Mouse (Mus musculus): ENCODE measurements around the gene Zfyve1. TPM values are rescaled to one million over a fixed set of nuclear protein-coding genes. Genes with fewer than 3 reads are reported as not detected.

The Zfyve1 gene
- polyA plus RNA-seq, 1 experiment from 2014 or later, result 27.3 TPM

DNA sequence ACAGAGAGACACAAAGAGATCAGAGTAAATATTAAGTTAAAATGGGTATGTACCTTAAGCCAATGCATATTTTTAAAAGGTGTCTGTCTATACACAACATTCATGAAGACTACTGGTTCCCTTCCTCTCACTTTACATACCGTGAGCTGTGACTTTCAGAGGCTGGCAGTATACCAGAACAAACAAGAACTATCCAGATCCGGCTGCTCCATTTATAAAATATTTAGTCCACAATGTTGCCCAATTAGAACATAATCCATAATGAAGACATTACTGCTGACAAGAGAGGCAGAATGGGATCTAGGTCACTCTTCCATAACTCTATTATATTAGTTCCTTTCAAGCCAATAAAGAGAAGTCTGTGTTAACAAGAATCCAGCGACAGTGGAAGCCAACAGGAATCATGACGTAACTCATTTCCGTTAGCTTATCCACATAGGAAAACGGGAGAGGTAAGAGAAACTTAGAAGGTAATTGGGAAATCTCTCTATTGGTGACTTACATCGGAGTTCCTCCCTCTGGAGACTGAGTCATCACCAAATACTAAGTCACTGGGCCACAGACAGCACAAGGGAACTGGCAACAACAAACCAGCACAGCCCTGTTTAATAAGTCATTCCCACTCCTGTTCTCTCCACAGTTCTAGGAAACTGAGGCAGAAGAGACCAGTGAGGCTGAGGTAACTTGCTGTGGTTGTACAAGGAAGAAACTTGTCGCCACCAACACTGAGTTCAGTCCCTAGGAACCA lies 5.1 kb downstream of the Zfyve1 start:
- no peaks in the 10 kb centered on the region for H3K27me3 ChIP-seq (ENCODE audit: control insufficient read depth, insufficient read depth, low read depth, low read length)
- H3K9me3 ChIP-seq (replicated peaks; ENCODE audit: control insufficient read depth, low read length, poor library complexity, severe bottlenecking), result no peaks in the 10 kb centered on the region
- no peak overlapping the region for H3K9ac ChIP-seq (ENCODE audit: low read depth, low read length)
- no peak for ATAC-seq
- no peak overlapping the region for H3K4me2 ChIP-seq (ENCODE audit: low read length)
- peaks cover 33% of the 10 kb centered on the region for H3K36me3 ChIP-seq (ENCODE audit: control insufficient read depth, insufficient read depth, low read length)
- H3K27ac ChIP-seq (ENCODE audit: low read length), result no peak overlapping the region
- H3K4me3 ChIP-seq (ENCODE audit: low read depth, low read length), result no peak overlapping the region
- H3K4me1 ChIP-seq (ENCODE audit: control insufficient read depth, insufficient read depth, low read length), result peaks cover 30% of the 10 kb centered on the region
- WGBS, result 88% methylated on average over 8 of the region's 8 CpGs

DNA sequence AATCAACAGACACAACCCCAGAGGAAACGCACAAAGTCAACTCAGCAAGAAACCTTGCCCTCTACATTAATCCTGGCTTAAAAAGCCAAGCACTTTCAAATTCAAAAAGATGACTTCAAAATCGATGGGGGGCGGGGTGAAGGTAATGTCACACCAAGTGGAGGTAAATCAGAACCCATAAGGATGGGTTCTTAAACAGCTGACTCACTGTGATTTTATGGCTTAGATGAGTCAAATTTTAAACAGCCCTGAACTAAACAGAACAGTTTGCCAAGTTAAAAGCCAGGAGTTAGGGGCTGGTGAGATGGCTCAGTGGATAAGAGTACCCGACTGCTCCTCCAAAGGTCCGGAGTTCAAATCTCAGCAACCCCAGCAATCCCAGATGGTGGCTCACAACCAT lies 10.4 kb downstream of the Zfyve1 start:
- no peak for ATAC-seq
- Histone ChIP-seq H3K27ac (ENCODE audit: low read length) (no peak overlapping the region), H3K36me3 (ENCODE audit: control insufficient read depth, insufficient read depth, low read length) (peaks cover 35% of the 10 kb centered on the region), H3K9ac (ENCODE audit: low read depth, low read length) (no peak overlapping the region), H3K27me3 (ENCODE audit: control insufficient read depth, insufficient read depth, low read depth, low read length) (no peaks in the 10 kb centered on the region), H3K4me2 (ENCODE audit: low read length) (no peak overlapping the region), H3K9me3 (replicated peaks; ENCODE audit: control insufficient read depth, low read length, poor library complexity, severe bottlenecking) (no peaks in the 10 kb centered on the region), H3K4me3 (ENCODE audit: low read depth, low read length) (no peak overlapping the region), H3K4me1 (ENCODE audit: control insufficient read depth, insufficient read depth, low read length) (no peaks in the 10 kb centered on the region)
- 97% methylated on average over 5 of the region's 5 CpGs for WGBS

DNA sequence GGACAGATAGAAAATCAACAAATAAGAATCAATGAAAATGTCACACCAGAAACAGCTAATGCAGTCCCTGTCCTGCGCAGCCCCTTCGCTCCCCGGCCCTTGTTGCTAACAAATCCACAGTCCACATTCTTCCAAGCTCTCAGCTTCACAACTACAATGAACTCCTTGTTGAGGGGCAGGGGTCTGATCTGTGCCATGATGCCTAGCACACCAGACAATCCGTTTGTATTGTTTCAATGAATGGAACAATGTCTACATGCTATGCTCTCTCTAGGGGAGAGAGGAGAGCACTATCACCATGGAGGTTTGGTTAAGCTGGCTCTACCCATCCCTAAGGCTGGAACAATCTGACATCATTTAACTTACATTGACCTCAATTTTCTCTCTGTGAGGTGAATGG lies 14.3 kb downstream of the Zfyve1 start:
- ATAC-seq, result no peak
- H3K4me2 ChIP-seq (ENCODE audit: low read length), result no peak overlapping the region
- H3K4me3 ChIP-seq (ENCODE audit: low read depth, low read length), result no peak overlapping the region
- H3K27me3 ChIP-seq (ENCODE audit: control insufficient read depth, insufficient read depth, low read depth, low read length), result no peaks in the 10 kb centered on the region
- H3K9ac ChIP-seq (ENCODE audit: low read depth, low read length), result no peak overlapping the region
- WGBS, result 78% methylated on average over 4 of the region's 4 CpGs
- no peak overlapping the region for H3K27ac ChIP-seq (ENCODE audit: low read length)
- no peaks in the 10 kb centered on the region for H3K9me3 ChIP-seq (replicated peaks; ENCODE audit: control insufficient read depth, low read length, poor library complexity, severe bottlenecking)
- no peaks in the 10 kb centered on the region for H3K4me1 ChIP-seq (ENCODE audit: control insufficient read depth, insufficient read depth, low read length)
- H3K36me3 ChIP-seq (ENCODE audit: control insufficient read depth, insufficient read depth, low read length), result peaks cover 16% of the 10 kb centered on the region

DNA sequence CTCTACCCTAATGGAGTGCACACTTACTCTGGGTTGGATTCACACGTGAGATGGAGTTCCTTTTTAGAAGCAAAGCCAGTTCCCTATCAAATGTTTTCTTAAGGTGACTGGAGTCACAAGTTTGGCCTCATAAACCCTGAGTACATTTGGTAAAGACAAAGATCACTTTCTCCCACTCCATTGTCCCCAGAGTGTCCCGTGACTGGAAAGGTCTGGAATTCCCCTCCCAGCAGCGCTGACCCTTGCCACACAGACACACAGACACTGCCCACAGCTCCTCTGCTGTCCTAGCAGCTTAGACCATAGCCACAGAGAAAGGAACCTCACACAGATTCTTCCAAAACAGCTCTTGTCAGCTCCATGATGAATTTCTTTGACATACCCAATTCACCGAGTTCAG lies 14.9 kb downstream of the Zfyve1 start:
- H3K36me3 ChIP-seq (ENCODE audit: control insufficient read depth, insufficient read depth, low read length), result peaks cover 11% of the 10 kb centered on the region
- H3K4me2 ChIP-seq (ENCODE audit: low read length), result no peak overlapping the region
- 69% methylated on average over 4 of the region's 4 CpGs for WGBS
- H3K27me3 ChIP-seq (ENCODE audit: control insufficient read depth, insufficient read depth, low read depth, low read length), result no peaks in the 10 kb centered on the region
- H3K4me1 ChIP-seq (ENCODE audit: control insufficient read depth, insufficient read depth, low read length), result no peaks in the 10 kb centered on the region
- no peaks in the 10 kb centered on the region for H3K9me3 ChIP-seq (replicated peaks; ENCODE audit: control insufficient read depth, low read length, poor library complexity, severe bottlenecking)
- H3K9ac ChIP-seq (ENCODE audit: low read depth, low read length), result no peak overlapping the region
- no peak for ATAC-seq
- H3K4me3 ChIP-seq (ENCODE audit: low read depth, low read length), result no peak overlapping the region
- no peak overlapping the region for H3K27ac ChIP-seq (ENCODE audit: low read length)

DNA sequence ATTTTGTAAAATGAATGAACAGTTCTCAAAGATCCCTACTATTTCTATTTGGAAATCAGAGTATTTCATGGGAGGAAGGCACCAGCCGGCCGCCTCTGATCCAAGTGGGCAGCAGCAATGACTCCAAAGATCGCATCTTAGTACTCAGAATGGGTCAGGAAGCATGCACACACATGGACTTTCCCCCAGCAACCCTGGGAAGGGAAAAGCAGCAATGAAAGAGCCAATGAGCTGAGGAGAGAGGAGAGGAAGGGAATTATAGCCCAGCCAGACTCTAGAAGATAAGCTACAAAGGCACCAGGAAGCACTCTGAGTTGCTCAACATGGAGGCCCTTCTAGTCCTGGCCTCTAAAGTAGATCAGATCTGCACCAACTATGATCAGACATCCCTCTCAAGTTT lies 16.7 kb downstream of the Zfyve1 start:
- no peak overlapping the region for H3K9ac ChIP-seq (ENCODE audit: low read depth, low read length)
- no peak overlapping the region for H3K4me2 ChIP-seq (ENCODE audit: low read length)
- no peaks in the 10 kb centered on the region for H3K9me3 ChIP-seq (replicated peaks; ENCODE audit: control insufficient read depth, low read length, poor library complexity, severe bottlenecking)
- no peak overlapping the region for H3K27ac ChIP-seq (ENCODE audit: low read length)
- no peaks in the 10 kb centered on the region for H3K4me1 ChIP-seq (ENCODE audit: control insufficient read depth, insufficient read depth, low read length)
- H3K4me3 ChIP-seq (ENCODE audit: low read depth, low read length), result no peak overlapping the region
- peaks cover 8% of the 10 kb centered on the region for H3K36me3 ChIP-seq (ENCODE audit: control insufficient read depth, insufficient read depth, low read length)
- no peaks in the 10 kb centered on the region for H3K27me3 ChIP-seq (ENCODE audit: control insufficient read depth, insufficient read depth, low read depth, low read length)
- 96% methylated on average over 3 of the region's 3 CpGs for WGBS
- no peak for ATAC-seq

DNA sequence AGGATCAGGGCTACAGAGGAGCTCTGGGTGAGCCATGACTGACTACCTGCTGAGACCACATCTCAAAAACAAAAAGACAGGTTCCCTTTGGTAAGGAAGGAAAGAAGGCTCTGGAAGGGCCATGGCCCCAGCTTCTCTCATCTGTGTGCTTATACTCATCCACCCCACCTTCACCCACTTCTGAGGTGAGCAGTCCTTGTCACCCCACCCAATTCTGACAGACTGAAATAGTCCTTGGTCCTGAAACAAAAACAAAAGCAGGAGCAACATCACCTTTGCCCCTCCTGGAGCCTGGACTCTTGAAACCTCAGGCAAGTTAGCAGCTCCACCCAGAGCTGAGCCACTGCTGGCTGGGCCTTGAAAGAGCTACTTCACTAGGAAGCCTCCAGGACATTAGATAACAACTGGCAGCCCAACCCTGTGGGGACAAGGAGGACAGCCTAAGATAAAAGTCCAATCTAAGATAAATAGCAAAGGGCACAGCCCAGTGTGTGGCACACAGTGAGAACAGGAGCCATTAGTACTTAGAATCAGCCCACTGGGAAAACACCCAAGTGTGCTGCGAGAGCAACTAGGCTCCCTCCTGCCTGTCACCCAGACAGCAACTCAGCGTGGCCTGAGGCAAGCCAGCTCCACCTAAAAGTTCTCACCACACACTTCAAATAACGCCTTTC lies 18.0 kb downstream of the Zfyve1 start:
- no peaks in the 10 kb centered on the region for H3K27me3 ChIP-seq (ENCODE audit: control insufficient read depth, insufficient read depth, low read depth, low read length)
- 41% methylated on average over 3 of the region's 3 CpGs for WGBS
- no peak for ATAC-seq
- no peak overlapping the region for H3K4me2 ChIP-seq (ENCODE audit: low read length)
- peaks cover 16% of the 10 kb centered on the region for H3K36me3 ChIP-seq (ENCODE audit: control insufficient read depth, insufficient read depth, low read length)
- H3K9ac ChIP-seq (ENCODE audit: low read depth, low read length), result no peak overlapping the region
- no peak overlapping the region for H3K27ac ChIP-seq (ENCODE audit: low read length)
- H3K4me3 ChIP-seq (ENCODE audit: low read depth, low read length), result no peak overlapping the region
- H3K4me1 ChIP-seq (ENCODE audit: control insufficient read depth, insufficient read depth, low read length), result no peaks in the 10 kb centered on the region
- no peaks in the 10 kb centered on the region for H3K9me3 ChIP-seq (replicated peaks; ENCODE audit: control insufficient read depth, low read length, poor library complexity, severe bottlenecking)

DNA sequence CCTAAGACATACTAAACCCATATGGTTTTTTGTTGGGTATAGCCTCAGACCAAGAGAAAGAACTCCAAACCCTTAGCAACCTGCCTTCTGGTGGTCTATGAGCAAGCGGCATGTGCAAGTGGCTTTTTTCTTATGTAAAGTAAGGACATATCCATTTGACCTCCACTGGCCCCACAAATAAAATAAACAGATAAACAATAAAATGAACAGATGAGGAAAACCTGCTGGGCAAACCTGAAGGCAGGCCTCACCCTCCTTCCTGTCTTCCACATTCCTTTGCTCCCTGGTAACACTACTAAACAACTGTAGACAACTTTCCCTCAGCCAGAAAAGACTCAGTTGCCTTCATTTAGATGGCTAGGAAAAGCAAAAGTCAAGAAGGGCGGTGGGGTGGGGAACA lies 18.7 kb downstream of the Zfyve1 start:
- Histone ChIP-seq H3K4me1 (ENCODE audit: control insufficient read depth, insufficient read depth, low read length) (no peaks in the 10 kb centered on the region), H3K27me3 (ENCODE audit: control insufficient read depth, insufficient read depth, low read depth, low read length) (no peaks in the 10 kb centered on the region), H3K36me3 (ENCODE audit: control insufficient read depth, insufficient read depth, low read length) (peaks cover 16% of the 10 kb centered on the region), H3K9ac (ENCODE audit: low read depth, low read length) (no peak overlapping the region), H3K27ac (ENCODE audit: low read length) (no peak overlapping the region), H3K4me3 (ENCODE audit: low read depth, low read length) (no peak overlapping the region), H3K9me3 (replicated peaks; ENCODE audit: control insufficient read depth, low read length, poor library complexity, severe bottlenecking) (no peaks in the 10 kb centered on the region), H3K4me2 (ENCODE audit: low read length) (no peak overlapping the region)
- WGBS, result 82% methylated on average over 2 of the region's 2 CpGs
- no peak for ATAC-seq

DNA sequence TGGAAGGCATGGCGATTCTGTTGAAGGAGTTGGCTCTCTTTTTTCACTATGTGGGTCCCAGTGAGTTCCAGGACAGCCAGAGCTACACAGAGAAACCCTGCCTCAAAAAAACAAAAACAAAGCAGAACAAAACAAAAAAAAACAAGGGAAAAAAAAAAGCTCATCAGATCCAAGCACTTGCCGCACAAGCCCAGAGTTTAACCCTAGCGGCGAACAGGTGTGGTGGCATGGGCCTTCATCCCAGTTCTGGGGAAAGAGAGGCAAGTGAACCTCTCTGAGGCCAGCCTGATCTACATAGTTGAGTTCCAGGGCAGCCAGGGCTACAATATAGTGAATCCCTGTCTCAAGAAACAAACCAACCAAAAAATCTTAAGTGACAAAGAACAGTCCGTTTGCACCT lies 19.6 kb downstream of the Zfyve1 start:
- Histone ChIP-seq H3K27ac (ENCODE audit: low read length) (no peak overlapping the region), H3K9ac (ENCODE audit: low read depth, low read length) (no peak overlapping the region), H3K36me3 (ENCODE audit: control insufficient read depth, insufficient read depth, low read length) (peaks cover 18% of the 10 kb centered on the region), H3K4me1 (ENCODE audit: control insufficient read depth, insufficient read depth, low read length) (no peaks in the 10 kb centered on the region), H3K4me3 (ENCODE audit: low read depth, low read length) (no peak overlapping the region), H3K9me3 (replicated peaks; ENCODE audit: control insufficient read depth, low read length, poor library complexity, severe bottlenecking) (no peaks in the 10 kb centered on the region), H3K4me2 (ENCODE audit: low read length) (no peak overlapping the region), H3K27me3 (ENCODE audit: control insufficient read depth, insufficient read depth, low read depth, low read length) (no peaks in the 10 kb centered on the region)
- WGBS, result 97% methylated on average over 5 of the region's 5 CpGs
- ATAC-seq, result no peak

DNA sequence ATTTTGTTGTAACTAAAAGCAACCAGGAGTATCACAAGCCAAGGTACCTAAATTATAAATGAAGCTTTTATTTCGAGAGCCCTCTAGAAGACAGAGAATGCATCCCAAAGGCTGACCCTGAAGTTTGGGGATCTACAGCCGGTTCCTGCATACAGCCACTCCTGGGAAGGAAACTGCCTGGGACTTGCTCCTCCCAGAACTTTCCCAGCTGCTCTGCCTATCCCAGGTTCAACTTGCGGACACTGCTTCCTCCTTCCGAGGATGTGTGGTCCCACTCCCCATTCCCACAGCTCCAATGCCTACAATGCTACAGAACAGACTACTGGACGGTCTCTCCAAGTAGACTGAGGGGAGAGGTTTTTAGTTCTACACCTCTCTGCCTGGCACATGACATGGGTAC lies 24.3 kb downstream of the Zfyve1 start:
- H3K4me2 ChIP-seq (ENCODE audit: low read length), result no peak overlapping the region
- H3K4me1 ChIP-seq (ENCODE audit: control insufficient read depth, insufficient read depth, low read length), result no peaks in the 10 kb centered on the region
- ATAC-seq, result no peak
- WGBS, result 96% methylated on average over 5 of the region's 5 CpGs
- H3K9me3 ChIP-seq (replicated peaks; ENCODE audit: control insufficient read depth, low read length, poor library complexity, severe bottlenecking), result no peaks in the 10 kb centered on the region
- H3K9ac ChIP-seq (ENCODE audit: low read depth, low read length), result no peak overlapping the region
- no peak overlapping the region for H3K27ac ChIP-seq (ENCODE audit: low read length)
- H3K4me3 ChIP-seq (ENCODE audit: low read depth, low read length), result no peak overlapping the region
- peaks cover 32% of the 10 kb centered on the region for H3K36me3 ChIP-seq (ENCODE audit: control insufficient read depth, insufficient read depth, low read length)
- no peaks in the 10 kb centered on the region for H3K27me3 ChIP-seq (ENCODE audit: control insufficient read depth, insufficient read depth, low read depth, low read length)
